Mouse (Mus musculus): ENCODE data around the gene Ranbp17.

DNA sequence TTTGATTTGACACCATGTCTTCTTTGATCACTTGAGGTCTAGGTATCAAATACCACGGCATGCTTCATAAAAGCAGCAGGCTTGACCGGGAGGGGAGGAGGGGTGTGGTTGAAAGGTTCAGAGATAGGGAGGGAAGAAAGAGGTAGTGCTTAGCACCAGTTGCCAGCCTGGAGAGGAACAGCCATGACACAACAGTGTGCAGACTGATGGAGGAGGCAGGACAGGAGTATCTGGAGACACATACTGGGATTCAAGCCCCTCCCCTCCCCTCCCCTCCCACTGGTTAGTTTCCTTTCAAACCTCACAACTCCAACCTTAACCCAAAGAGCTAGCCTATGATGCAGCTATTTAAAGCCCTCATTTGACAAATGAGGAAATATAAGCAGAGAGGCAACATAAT is 16.0 kb upstream of the Ranbp17 start:
- TF ChIP-seq CTCF (IDR thresholded peaks at IDR 0.05) (no peak), POLR2A (IDR thresholded peaks at IDR 0.05; ENCODE audit: insufficient read depth, low read depth, low read length) (no peak), EP300 (IDR thresholded peaks at IDR 0.05; ENCODE audit: insufficient read depth, low read depth, low read length) (no peak)

Data from heart, adult 2 months (tissue).